Mouse (Mus musculus) heart, embryonic 10.5 days (tissue): ENCODE data around the gene Phpt1. TPM values are rescaled to one million over a fixed set of nuclear protein-coding genes. Genes with fewer than 3 reads are reported as not detected.

ENCODE experiments used
- DNase-seq: peaks from one replicate; pipeline ENCODE4 v3.0.0-alpha.2; 2017; ENCODE audit warnings: low spot score
- H3K27ac ChIP-seq: fragments of 300-500 bp; sonication (generic); 2 replicates; pipeline ENCODE4 v1.5.1; 2016; ENCODE audit warnings: mild to moderate bottlenecking
- H3K27me3 ChIP-seq: fragments of 300-500 bp; sonication (generic); 2 replicates; pipeline ENCODE4 v1.6.1; 2016; ENCODE audit warnings: mild to moderate bottlenecking; ENCODE audit not compliant: poor library complexity, insufficient read depth, severe bottlenecking
- H3K36me3 ChIP-seq: fragments of 300-500 bp; sonication (generic); 2 replicates; pipeline ENCODE4 v1.6.1; 2016; ENCODE audit warnings: mild to moderate bottlenecking, moderate library complexity
- H3K4me1 ChIP-seq: fragments of 300-500 bp; sonication (generic); 2 replicates; pipeline ENCODE4 v1.6.1; 2016; ENCODE audit warnings: mild to moderate bottlenecking
- H3K4me3 ChIP-seq: fragments of 300-500 bp; sonication (generic); 2 replicates; pipeline ENCODE4 v1.5.1; 2016; ENCODE audit warnings: mild to moderate bottlenecking, moderate library complexity
- H3K9me3 ChIP-seq: fragments of 300-500 bp; sonication (generic); 2 replicates; pipeline ENCODE4 v1.6.1; 2016; ENCODE audit warnings: mild to moderate bottlenecking, moderate library complexity
- WGBS: fragments of 180-500 bp; shearing (Covaris S2); methylation state at CpG from one replicate; pipeline ENCODE4 v1.1.7; 2016; 5-methylcytosine and 5-hydroxymethylcytosine counted together
- polyA plus RNA-seq: library from polyadenylated mRNA; unstranded; fragments of >200 nt; fragmentation: Nextera tagmentation; extraction: Ambion mirVana; gene quantifications from 2 replicates; pipeline ENCODE4 v1.2.1, GENCODE M21; 2016

Gene Phpt1
- polyA plus RNA-seq, 1 experiment from 2014 or later, result 160 TPM

DNA sequence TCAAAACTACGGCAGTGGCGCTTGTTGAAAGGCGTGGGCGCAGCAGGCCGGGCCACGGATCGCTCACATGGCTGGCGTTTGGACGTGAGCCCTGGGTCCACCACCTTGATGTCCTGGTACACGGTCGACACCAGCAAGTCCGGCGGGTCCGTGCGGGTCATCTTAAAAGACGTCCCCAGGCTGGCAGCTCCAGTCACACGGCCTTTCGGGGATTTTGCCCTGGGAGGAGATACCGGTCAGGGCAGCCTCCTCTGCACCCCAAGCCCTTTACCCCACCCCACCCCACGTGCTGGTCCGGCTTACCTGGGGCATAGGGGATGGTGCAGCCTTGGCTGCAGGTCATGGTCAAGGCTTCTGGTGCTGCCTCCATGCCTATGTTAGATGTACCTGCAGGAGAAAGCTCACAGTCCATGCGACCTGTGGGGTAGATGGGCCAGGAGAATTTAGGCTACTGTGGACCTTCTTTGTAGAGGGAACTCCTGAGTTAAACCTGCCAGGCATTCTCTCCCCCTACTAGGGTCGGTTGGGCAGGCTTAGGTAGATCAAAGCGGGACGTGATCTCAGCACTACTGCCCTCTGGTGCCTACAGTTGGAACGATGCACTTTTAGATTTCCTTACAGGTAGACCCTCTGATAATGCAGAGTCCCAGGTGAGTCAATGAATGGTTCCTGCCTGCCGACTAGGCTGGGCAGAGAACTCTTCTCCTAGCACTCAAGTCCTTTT lies 4.9 kb upstream of the Phpt1 start:
- 6% methylated on average over 27 of the region's 27 CpGs for WGBS
- no peaks in the 10 kb centered on the region for H3K9me3 ChIP-seq
- peaks cover 66% of the 10 kb centered on the region for H3K4me1 ChIP-seq
- H3K36me3 ChIP-seq, result peaks cover 23% of the 10 kb centered on the region
- H3K27ac ChIP-seq, result no peak overlapping the region
- peak overlapping the region; percentile 41 for H3K4me3 ChIP-seq
- DNase-seq, result no peak
- H3K27me3 ChIP-seq, result peaks cover 61% of the 10 kb centered on the region

DNA sequence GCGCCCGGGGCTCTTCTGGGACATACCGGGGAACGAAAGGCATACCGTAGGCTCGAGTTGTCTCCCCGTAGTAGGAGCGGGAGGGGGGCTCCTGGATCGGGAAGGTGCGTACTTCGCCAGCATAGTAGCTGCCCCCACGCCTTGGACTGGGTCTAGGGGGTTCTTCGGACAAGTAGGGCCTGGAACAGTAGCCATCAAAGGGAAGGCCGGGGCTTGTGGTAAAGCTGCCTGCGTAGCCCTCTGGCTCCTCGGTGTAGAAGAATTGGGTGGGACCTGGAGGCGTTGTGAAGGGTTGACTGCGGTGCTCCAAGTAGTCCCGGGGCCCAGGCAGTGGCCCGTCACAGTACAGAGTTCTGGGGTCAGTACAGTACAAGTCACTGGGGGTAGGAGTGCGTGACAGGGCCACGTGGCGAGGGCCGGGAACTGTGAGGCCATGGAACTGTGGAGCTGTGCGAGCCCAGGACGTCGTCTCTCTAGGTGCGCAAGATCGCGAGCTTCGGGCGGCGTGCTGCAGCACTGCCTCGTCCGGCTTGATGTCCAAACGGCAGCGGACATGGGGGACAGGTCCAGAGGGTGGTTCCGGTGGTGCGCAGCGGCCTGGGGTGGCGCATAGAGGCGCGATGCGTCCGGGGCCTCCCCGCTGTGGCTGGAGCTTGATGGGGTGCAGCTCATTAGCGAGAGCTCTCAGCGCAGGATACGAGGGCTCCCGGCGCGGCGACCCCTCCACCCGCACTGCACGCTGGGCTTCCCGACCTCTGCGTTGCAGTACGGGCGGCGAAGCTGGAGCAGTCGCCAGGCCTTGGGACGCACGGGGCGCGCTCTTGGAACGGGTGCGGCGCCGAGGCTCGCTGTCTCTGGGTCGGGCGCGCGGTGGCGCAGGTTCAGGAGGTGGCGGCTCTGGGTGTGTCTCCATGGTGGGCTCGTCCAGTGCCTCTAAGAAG lies 4.0 kb upstream of the Phpt1 start:
- H3K27me3 ChIP-seq, result peaks cover 61% of the 10 kb centered on the region
- peak overlapping the region; percentile 49 for H3K4me3 ChIP-seq
- no peak for DNase-seq
- no peaks in the 10 kb centered on the region for H3K9me3 ChIP-seq
- H3K4me1 ChIP-seq, result peaks cover 68% of the 10 kb centered on the region
- no peak overlapping the region for H3K27ac ChIP-seq
- peaks cover 15% of the 10 kb centered on the region for H3K36me3 ChIP-seq
- WGBS, result 5% methylated on average over 77 of the region's 77 CpGs

DNA sequence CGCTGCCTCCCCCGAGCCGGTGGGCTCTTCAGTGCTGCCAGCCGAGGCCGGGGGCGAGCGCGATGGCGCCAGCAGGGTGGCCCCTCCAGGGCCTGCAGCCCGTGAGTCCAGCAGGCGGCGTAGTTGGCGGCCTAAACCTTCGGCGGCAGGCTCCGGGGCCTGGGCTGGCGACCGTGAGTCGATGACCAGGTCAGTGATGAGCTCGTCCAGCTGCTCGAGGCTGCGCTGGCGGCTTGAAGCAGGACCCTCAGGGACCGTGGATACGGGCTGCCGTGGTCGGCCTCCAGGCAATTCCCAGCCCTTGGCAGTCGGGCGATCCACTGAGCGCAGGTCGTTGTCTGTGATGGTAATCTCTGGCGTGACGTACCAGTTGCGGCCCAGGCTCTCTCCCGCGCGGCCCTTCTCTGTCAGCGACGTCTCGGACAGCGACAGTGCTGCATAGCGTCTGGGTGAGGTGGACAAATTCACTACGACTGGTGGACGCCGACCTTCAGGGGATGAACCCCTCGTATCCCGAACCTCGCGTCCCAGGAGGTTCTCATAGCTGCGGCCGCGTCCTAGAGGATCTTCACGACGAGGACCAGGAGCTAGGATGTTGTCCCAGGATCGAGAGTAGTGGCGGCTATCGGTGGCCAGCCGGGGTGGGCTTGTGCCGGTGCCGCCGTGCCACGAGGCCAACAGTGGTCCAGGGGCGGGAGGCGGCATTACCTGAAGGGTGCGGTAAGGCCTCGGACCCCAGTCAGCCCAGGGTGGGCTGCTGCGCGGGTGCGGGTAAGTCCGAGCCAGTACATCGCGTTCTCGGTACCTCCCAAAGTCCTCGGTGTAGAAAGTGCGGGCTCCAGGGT lies 3.1 kb upstream of the Phpt1 start:
- H3K4me1 ChIP-seq, result peaks cover 77% of the 10 kb centered on the region
- WGBS, result 4% methylated on average over 75 of the region's 75 CpGs
- peaks cover 9% of the 10 kb centered on the region for H3K36me3 ChIP-seq
- H3K27me3 ChIP-seq, result peaks cover 61% of the 10 kb centered on the region
- H3K9me3 ChIP-seq, result no peaks in the 10 kb centered on the region
- H3K4me3 ChIP-seq, result peak overlapping the region; percentile 49
- 0 out of 2 replicates have a peak overlapping the region, but pooled peaks have one; percentile 17 for H3K27ac ChIP-seq
- DNase-seq, result no peak

DNA sequence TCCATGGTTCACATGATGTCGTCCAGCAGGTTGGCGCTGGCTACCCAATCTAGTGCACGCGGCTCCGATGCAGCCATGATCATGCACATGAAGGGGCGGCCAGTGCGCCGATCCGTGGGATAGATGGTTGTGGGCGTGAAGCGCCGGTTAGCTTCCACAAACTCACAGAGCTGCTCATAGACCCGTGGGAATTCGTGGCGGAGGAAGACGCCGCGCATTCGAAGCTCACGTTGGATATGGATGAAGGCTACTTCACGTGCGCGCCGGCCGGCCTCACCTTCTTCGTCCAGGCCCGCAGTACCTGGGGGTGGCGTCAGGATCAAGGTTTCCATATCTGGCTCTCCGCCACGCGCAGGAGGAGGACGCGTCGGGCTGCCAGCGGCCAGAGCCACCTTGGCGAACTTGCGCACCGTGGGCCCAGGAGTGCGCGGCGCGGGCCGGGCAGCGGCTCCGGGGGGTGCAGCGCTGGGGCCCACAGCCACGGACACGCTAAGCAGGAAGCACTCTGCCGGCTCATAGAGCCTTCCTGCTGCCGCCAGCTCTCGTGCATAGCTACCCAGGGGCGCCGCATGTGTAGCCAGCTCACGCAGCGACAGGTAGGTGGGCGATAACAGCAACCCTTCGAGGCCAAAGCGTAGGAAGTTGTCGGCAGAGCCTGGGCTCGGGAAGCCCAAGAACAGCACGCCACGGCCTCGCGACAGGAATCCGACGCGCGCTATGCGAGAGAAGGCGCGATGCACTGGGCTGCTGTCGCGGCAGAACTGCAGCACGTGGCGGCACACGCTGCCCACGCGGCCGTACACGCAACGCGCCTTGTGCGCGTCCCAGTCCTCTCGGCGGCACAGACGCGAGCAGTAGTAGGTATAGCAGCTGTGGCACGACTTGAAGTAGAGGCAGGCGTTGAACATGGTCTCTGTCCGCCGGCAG lies 2.2 kb upstream of the Phpt1 start:
- peak overlapping the region; percentile 49 for H3K4me3 ChIP-seq
- 15% methylated on average over 92 of the region's 92 CpGs for WGBS
- H3K36me3 ChIP-seq, result peaks cover 11% of the 10 kb centered on the region
- peaks cover 74% of the 10 kb centered on the region for H3K4me1 ChIP-seq
- peaks cover 61% of the 10 kb centered on the region for H3K27me3 ChIP-seq
- H3K9me3 ChIP-seq, result no peaks in the 10 kb centered on the region
- no peak for DNase-seq
- H3K27ac ChIP-seq, result 0 out of 2 replicates have a peak overlapping the region, but pooled peaks have one; percentile 17

DNA sequence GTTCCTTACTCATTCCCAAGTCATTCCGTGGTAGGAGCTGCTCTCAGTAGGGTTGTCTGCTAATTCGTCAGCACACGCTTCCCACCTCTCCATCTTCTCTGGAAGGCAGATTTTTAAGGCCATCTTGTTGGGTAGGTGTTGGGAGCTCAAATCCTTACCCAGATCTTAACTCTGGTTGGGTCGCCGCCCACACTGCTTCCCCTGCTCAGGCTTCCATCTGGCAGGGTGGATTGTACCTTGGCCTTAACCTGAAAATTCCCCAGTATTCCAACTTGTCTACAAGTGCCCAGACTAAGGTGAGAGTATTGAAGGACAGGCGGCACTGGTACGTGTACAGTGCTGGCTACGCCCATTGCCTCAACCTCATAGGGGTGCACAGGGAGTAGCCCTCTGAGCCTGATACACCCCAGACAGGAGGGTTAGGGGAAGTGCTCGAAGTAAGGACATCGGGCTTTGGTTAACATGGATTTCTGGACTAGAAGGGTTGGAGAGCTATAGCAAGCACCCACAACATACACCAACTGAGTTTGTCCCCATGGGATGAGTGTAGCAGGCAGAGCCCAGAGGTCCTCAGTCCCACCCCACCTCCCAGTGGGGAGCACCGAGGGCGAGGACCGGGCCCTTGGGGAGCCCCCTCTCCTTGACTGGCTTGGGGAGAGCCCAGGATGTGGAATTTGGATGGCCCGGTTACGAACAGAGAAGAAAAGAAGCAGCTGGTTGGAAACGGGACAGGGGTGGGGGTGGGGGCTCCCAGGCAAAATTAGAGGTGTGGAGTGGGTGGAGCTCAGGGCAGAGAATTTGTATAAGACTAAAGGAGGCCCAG lies 1.2 kb upstream of the Phpt1 start:
- peak overlapping the region; percentile 66; the same call in 1 of the 2 replicates for H3K4me3 ChIP-seq
- H3K27ac ChIP-seq, result no peak overlapping the region
- peaks cover 19% of the 10 kb centered on the region for H3K36me3 ChIP-seq

DNA sequence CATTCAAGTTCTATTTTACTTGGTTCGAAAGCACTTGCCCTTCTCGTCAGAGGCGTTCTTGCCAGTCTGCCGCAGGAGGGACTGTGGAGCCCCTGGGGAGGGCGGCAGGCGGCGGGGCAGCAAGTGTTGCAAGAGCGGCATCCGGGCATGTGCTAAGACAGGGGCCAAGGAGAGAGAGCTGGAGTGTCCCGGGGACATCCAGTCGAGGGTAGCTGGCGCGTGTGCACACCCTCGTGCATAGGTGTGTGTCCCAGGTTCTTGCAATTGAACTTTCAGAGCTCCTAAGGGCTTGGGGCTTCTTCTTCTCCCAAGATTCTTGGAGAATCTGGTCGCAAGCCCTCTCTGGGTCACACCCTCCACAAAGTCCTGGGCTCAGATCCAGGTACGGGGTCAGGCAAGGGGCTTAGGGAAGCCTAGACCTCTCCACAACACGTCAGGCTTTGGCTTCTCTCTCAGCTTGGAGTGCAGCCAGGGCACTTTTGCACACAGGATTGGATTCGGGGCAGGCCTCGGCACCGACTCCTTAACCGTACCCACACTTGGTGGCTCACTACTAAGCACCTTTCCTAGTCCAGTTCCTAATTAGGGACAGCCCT lies 506 bp upstream of the Phpt1 start:
- H3K27me3 ChIP-seq, result peaks cover 52% of the 10 kb centered on the region
- peak; percentile 85 for DNase-seq
- WGBS, result 16% methylated on average over 21 of the region's 21 CpGs
- peaks cover 26% of the 10 kb centered on the region for H3K36me3 ChIP-seq
- H3K4me1 ChIP-seq, result peaks cover 65% of the 10 kb centered on the region
- no peaks in the 10 kb centered on the region for H3K9me3 ChIP-seq
- peak overlapping the region; percentile 96 for H3K27ac ChIP-seq
- H3K4me3 ChIP-seq, result peak overlapping the region; percentile 66

More for the DNA sequence above, 1.2 kb upstream of the Phpt1 start:
- H3K27me3 ChIP-seq, result peaks cover 59% of the 10 kb centered on the region
- 67% methylated on average over 16 of the region's 16 CpGs for WGBS
- no peak for DNase-seq
- no peaks in the 10 kb centered on the region for H3K9me3 ChIP-seq
- peaks cover 67% of the 10 kb centered on the region for H3K4me1 ChIP-seq

DNA sequence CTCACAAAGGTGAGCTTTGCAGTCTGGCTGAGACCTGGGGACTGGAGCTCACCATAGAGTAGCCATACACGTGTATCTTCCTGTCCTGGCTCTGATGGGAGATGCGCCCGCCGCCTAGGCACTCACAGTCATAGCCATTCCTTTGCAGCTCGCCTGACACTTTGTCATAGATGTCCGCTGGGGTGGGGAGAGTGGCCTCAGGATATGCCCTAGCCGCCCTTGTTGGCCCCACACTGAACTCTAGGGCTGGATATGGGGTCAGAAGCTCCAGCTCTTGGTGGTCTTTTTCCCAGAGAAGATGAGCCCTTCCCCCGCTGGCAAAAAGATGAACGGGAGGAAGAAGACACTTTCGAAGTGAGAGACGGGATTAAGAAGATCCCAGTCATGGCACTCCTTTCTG lies 888 bp downstream of the Phpt1 start:
- H3K4me1 ChIP-seq, result peaks cover 56% of the 10 kb centered on the region
- DNase-seq, result no peak
- H3K4me3 ChIP-seq, result peak overlapping the region; percentile 66
- peaks cover 40% of the 10 kb centered on the region for H3K36me3 ChIP-seq
- peaks cover 38% of the 10 kb centered on the region for H3K27me3 ChIP-seq
- H3K27ac ChIP-seq, result peak overlapping the region; percentile 96
- WGBS, result 19% methylated on average over 11 of the region's 11 CpGs
- H3K9me3 ChIP-seq, result no peaks in the 10 kb centered on the region

DNA sequence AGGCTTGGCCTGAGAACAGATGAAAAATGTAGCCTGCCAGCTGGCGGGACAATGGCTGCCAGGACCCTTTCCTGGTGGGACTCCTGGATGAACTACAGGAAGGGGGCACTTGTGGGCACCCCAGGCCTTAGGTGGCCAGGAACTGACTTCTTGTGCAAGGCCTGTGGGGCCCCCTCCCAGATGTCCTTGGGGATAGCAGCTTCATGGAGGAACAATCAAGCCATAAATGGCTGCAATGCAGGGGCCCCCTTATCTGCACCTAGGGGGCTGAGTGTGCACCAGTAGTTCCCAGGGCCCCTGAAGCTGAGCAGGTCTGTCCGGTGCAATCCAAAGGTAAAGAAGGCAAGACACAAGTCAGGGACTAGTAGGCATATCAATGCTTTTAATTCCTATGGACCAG lies 2.0 kb downstream of the Phpt1 start:
- Histone ChIP-seq H3K36me3 (peaks cover 50% of the 10 kb centered on the region), H3K9me3 (no peaks in the 10 kb centered on the region), H3K27me3 (peaks cover 27% of the 10 kb centered on the region), H3K4me3 (peak overlapping the region; percentile 19; the same call in 1 of the 2 replicates), H3K4me1 (peaks cover 46% of the 10 kb centered on the region), H3K27ac (no peak overlapping the region)
- WGBS, result 76% methylated on average over 2 of the region's 2 CpGs
- no peak for DNase-seq

DNA sequence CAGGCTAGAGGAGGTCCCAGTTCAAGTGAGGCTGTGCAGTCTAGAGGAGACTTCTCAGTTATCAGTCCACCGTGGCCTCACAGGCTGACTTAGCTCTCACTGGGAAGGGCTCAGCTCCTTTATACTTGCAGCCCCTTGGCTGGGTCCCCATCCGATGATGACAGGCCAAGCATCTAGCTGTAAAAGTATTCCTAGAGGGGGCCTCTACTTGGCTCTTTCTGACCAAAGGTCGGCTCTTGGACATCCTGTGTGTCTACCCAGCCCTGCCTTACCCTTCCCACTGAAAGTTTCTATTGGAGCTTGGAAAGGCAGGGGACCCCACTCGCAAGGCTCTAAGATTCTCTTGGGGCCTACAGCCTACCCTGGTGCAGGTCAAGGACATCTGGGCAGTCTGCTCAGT lies 3.8 kb downstream of the Phpt1 start:
- H3K4me3 ChIP-seq, result no peak overlapping the region
- H3K27me3 ChIP-seq, result peaks cover 9% of the 10 kb centered on the region
- DNase-seq, result no peak
- peaks cover 68% of the 10 kb centered on the region for H3K36me3 ChIP-seq
- H3K4me1 ChIP-seq, result peaks cover 34% of the 10 kb centered on the region
- H3K27ac ChIP-seq, result no peak overlapping the region
- WGBS, result 78% methylated on average over 4 of the region's 4 CpGs
- no peaks in the 10 kb centered on the region for H3K9me3 ChIP-seq

DNA sequence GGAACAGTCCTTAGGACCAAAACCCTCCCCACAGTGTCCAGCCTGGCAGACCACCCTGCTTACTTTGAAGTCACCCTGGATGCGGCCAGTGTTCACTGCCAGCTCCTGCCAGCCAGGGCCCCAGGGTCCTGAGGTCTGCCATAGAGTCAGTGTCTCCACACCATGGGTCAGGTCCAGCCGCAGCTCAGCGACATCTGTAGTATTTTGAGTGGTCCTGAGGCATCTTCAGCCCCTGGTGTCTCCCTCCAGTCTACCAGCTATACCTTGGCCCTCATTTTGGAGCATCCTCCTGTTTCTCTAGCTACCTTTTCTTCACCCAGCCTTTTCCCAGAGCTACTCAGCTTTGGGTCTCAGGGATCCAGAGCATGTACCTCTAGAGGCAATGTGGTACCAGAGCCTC lies 5.7 kb downstream of the Phpt1 start:
- no peak overlapping the region for H3K27ac ChIP-seq
- no peak overlapping the region for H3K4me3 ChIP-seq
- peaks cover 25% of the 10 kb centered on the region for H3K4me1 ChIP-seq
- no peaks in the 10 kb centered on the region for H3K9me3 ChIP-seq
- no peaks in the 10 kb centered on the region for H3K27me3 ChIP-seq
- DNase-seq, result no peak
- 90% methylated on average over 3 of the region's 3 CpGs for WGBS
- H3K36me3 ChIP-seq, result peaks cover 87% of the 10 kb centered on the region
